Mouse (Mus musculus): Measurements from ENCODE around the gene Msi2.

The Msi2 gene

GRCm38 (mm10) chr11:88309059-88309700 lies 409.1 kb downstream of the Msi2 start:
- no peak for DNase-seq (ENCODE audit: low spot score)

- DNase-seq (ENCODE audit: low spot score) = no peak
Measured at GRCm38 (mm10) chr11:88307616-88308543, 410.4 kb downstream of the Msi2 start.

GRCm38 (mm10) chr11:88305759-88306158 lies 412.6 kb downstream of the Msi2 start:
- no peak for DNase-seq (ENCODE audit: low spot score)

GRCm38 (mm10) chr11:88301619-88302018 lies 416.7 kb downstream of the Msi2 start:
- DNase-seq (ENCODE audit: low spot score) = no peak

- no peak for DNase-seq (ENCODE audit: low spot score)
Measured at GRCm38 (mm10) chr11:88299345-88299744, 419.0 kb downstream of the Msi2 start.

GRCm38 (mm10) chr11:88297526-88297925 lies 420.8 kb downstream of the Msi2 start:
- no peak for DNase-seq (ENCODE audit: low spot score)

GRCm38 (mm10) chr11:88295298-88295697 lies 423.0 kb downstream of the Msi2 start:
- DNase-seq (ENCODE audit: low spot score) = no peak

GRCm38 (mm10) chr11:88294394-88294710 lies 424.0 kb downstream of the Msi2 start:
- DNase-seq (ENCODE audit: low spot score) = no peak

GRCm38 (mm10) chr11:88293631-88294393 lies 424.5 kb downstream of the Msi2 start, which contains the start of gene Ccdc182:
Ccdc182 (plus strand) TSS chr11:88294058.
- DNase-seq (ENCODE audit: low spot score) = no peak

- DNase-seq (ENCODE audit: low spot score) = no peak
Measured at GRCm38 (mm10) chr11:88291688-88292087, 426.6 kb downstream of the Msi2 start.

- no peak for DNase-seq (ENCODE audit: low spot score)
Measured at GRCm38 (mm10) chr11:88291245-88291644, 427.1 kb downstream of the Msi2 start.

Measured in urinary bladder, postnatal 14 days (tissue).